Mouse (Mus musculus): Measurements from ENCODE around the gene Sypl.

GRCm38 (mm10) chr12:32921071-32921470 lies 32.6 kb upstream of the Sypl start:
- no peak for TF ChIP-seq CTCF (IDR thresholded peaks at IDR 0.05; ENCODE audit: extremely low read depth, insufficient read length, insufficient replicate concordance, low read depth, low read length)
- no peak for TF ChIP-seq POLR2A (IDR thresholded peaks at IDR 0.05; ENCODE audit: low read depth, low read length)
